Mouse (Mus musculus) heart, postnatal 10 days (tissue): ENCODE measurements around the gene Mas1. TPM values are rescaled to one million over a fixed set of nuclear protein-coding genes. Genes with fewer than 3 reads are reported as not detected.
"Not testable (repeated sequence)": the region's sequence is repeated elsewhere in the genome, so short reads cannot be mapped to it uniquely, and the experiment has no call there.

Source experiments
- DNase-seq, 2 experiments: peaks; one replicate each; pipeline ENCODE4 v3.0.0; 2021
- intact Hi-C: fragments of 180-260 bp; cut with DNase I; formaldehyde crosslinking; loops from one replicate; pipeline ENCODE4 v1.15.1; 2025
- total RNA-seq, 2 experiments: library from RNA; stranded (reverse); gene quantifications; 2 replicates each; pipeline ENCODE4 v1.2.3; 2021

Gene Mas1
- under 1 TPM; 0.22 to 0.50 TPM for total RNA-seq

- DNase-seq: no peak
- intact Hi-C loops: no loop called here
These were observed at the start of gene Mas1 for GRCm38 (mm10) chr17:12868043-12868442. Mas1 (minus strand) TSS chr17:12868143.

- DNase-seq: no peak
- intact Hi-C loops: loop anchor here (1.0 to 5.0 kb wide), 3 partner anchors 46 to 91 kb away; partner anchors contain the start of genes Acat2 and Wtap
These were observed 48.8 kb upstream of the Mas1 start for GRCm38 (mm10) chr17:12916588-12917380.

- peak; percentile 100 for DNase-seq
- intact Hi-C loops: loop anchor here (1.0 to 5.0 kb wide), 4 partner anchors 35 to 91 kb away; partner anchors contain the start of genes Acat2 and Wtap
These were observed 48.1 kb upstream of the Mas1 start, which contains the start of gene Mrpl18 for GRCm38 (mm10) chr17:12915881-12916583. Mrpl18 (minus strand) TSS chr17:12916345.

- intact Hi-C loops: loop anchor here (2.0 to 5.0 kb wide), 3 partner anchors 35 to 77 kb away; partner anchors contain the start of genes Acat2 and Wtap
- no peak for DNase-seq
These were observed 47.5 kb upstream of the Mas1 start, which contains the start of gene Tcp1 for GRCm38 (mm10) chr17:12915488-12915880. Tcp1 (plus strand) TSS chr17:12915701.

GRCm38 (mm10) chr17:12910391-12910790, 42.4 kb upstream of the Mas1 start:
- intact Hi-C loops: no loop called here
- DNase-seq: no peak

- DNase-seq: no peak
- intact Hi-C loops: no loop called here
These were observed 41.7 kb upstream of the Mas1 start, which contains the start of gene Pnldc1 for GRCm38 (mm10) chr17:12909361-12910280. Pnldc1 (minus strand) TSS chr17:12910230.

- no peak for DNase-seq
- intact Hi-C loops: no loop called here
These were observed 38.5 kb upstream of the Mas1 start for GRCm38 (mm10) chr17:12906436-12906835.

GRCm38 (mm10) chr17:12905810-12906209, 37.9 kb upstream of the Mas1 start:
- intact Hi-C loops: no loop called here
- DNase-seq: no peak

GRCm38 (mm10) chr17:12904349-12904748, 36.4 kb upstream of the Mas1 start:
- intact Hi-C loops: no loop called here
- DNase-seq: no peak

GRCm38 (mm10) chr17:12903372-12904333, 35.7 kb upstream of the Mas1 start:
- no peak for DNase-seq
- intact Hi-C loops: no loop called here

- intact Hi-C loops: no loop called here
- no peak for DNase-seq
These were observed 34.3 kb upstream of the Mas1 start for GRCm38 (mm10) chr17:12902291-12902690.

GRCm38 (mm10) chr17:12898607-12899006, 30.7 kb upstream of the Mas1 start:
- intact Hi-C loops, DNase-seq: not testable (repeated sequence)

- no peak for DNase-seq
- intact Hi-C loops: no loop called here
These were observed 29.7 kb upstream of the Mas1 start for GRCm38 (mm10) chr17:12897674-12898073.

- intact Hi-C loops: no loop called here
- no peak for DNase-seq
These were observed 24.1 kb upstream of the Mas1 start for GRCm38 (mm10) chr17:12892033-12892432.

GRCm38 (mm10) chr17:12891054-12891453, 23.1 kb upstream of the Mas1 start:
- DNase-seq: no peak
- intact Hi-C loops: no loop called here

- intact Hi-C loops: no loop called here
- peak; percentile 75 to 79 for DNase-seq
These were observed 19.3 kb upstream of the Mas1 start for GRCm38 (mm10) chr17:12887021-12887775.

- DNase-seq: peak; percentile 18 to 41
- intact Hi-C loops: no loop called here
These were observed 18.7 kb upstream of the Mas1 start for GRCm38 (mm10) chr17:12886620-12887019.

GRCm38 (mm10) chr17:12881216-12881615, 13.3 kb upstream of the Mas1 start:
- no peak for DNase-seq
- intact Hi-C loops: loop anchor here (2.0 to 5.0 kb wide), 2 partner anchors 34 to 131 kb away; partner anchors contain the start of gene Tcp1
